In genomic region chr5:112050046-112050782, GRCm38 (mm10) we compare ENCODE assay signal across 13 mouse cellular contexts.
A peak's percentile ranks its signal among the peaks of the same experiment; 100 is the strongest.
DNase-seq lines count a peak whose midpoint lies in the region; ATAC-seq and TF ChIP-seq lines count a peak whose summit lies in the region.
"Had no signal": no experiment of that assay in that cellular context is flagged by ENCODE, and none has a peak within 500 bp of the region (broad histone marks: within the 10 kb centered on the region; RNA-seq: fewer than 3 reads in every experiment).

No protein-coding gene starts in this region.

- no peak for TF ChIP-seq CTCF in left cerebral cortex, adult 2 months (IDR thresholded peaks at IDR 0.05)
- no peak for TF ChIP-seq CTCF in midbrain, postnatal 0 days (IDR thresholded peaks at IDR 0.05)

- H3K9ac ChIP-seq in forebrain, embryonic 13.5 days = no peak overlapping the region
- no peak overlapping the region for H3K9ac ChIP-seq in midbrain, postnatal 0 days (replicated peaks; ENCODE audit: low read length, poor library complexity, severe bottlenecking)
- H3K9ac ChIP-seq in intestine, embryonic 16.5 days (ENCODE audit: low read depth, low read length) = no peak overlapping the region
- H3K9ac ChIP-seq: embryonic facial prominence, embryonic 15.5 days; liver, embryonic 14.5 days had no signal

- peaks cover 6% of the 10 kb centered on the region; the same call in 1 of the 2 replicates for H3K27me3 ChIP-seq in forebrain, embryonic 13.5 days
- H3K27me3 ChIP-seq in midbrain, postnatal 0 days (ENCODE audit: insufficient read depth, low read length) = no peaks in the 10 kb centered on the region
- no peaks in the 10 kb centered on the region for H3K27me3 ChIP-seq in intestine, embryonic 16.5 days (replicated peaks; ENCODE audit: control insufficient read depth, insufficient read depth, low read length)

- no peaks in the 10 kb centered on the region for H3K9me3 ChIP-seq in forebrain, embryonic 13.5 days (replicated peaks)
- no peaks in the 10 kb centered on the region for H3K9me3 ChIP-seq in midbrain, postnatal 0 days (ENCODE audit: low read length)
- H3K9me3 ChIP-seq in intestine, embryonic 16.5 days (ENCODE audit: control insufficient read depth, low read length) = no peaks in the 10 kb centered on the region
- H3K9me3 ChIP-seq: embryonic facial prominence, embryonic 15.5 days had no signal

- peaks cover 35% of the 10 kb centered on the region for H3K4me1 ChIP-seq in forebrain, embryonic 13.5 days
- H3K4me1 ChIP-seq in midbrain, postnatal 0 days (ENCODE audit: insufficient read depth, low read length) = no peaks in the 10 kb centered on the region
- H3K4me1 ChIP-seq in intestine, embryonic 16.5 days (ENCODE audit: control insufficient read depth, insufficient read depth, low read length) = no peaks in the 10 kb centered on the region

- WGBS in forebrain, embryonic 13.5 days = 17% methylated on average over 16 of the region's 16 CpGs
- 39% methylated on average over 16 of the region's 16 CpGs for WGBS in midbrain, postnatal 0 days
- WGBS in intestine, embryonic 16.5 days = 38% methylated on average over 16 of the region's 16 CpGs

- peak overlapping the region; percentile 32 for H3K4me2 ChIP-seq in forebrain, embryonic 13.5 days
- no peak overlapping the region for H3K4me2 ChIP-seq in midbrain, postnatal 0 days (ENCODE audit: low read depth, low read length, poor library complexity, severe bottlenecking)
- H3K4me2 ChIP-seq in intestine, embryonic 16.5 days (ENCODE audit: low read depth, low read length) = no peak overlapping the region
- H3K4me2 ChIP-seq: embryonic facial prominence, embryonic 15.5 days had no signal

- H3K36me3 ChIP-seq in forebrain, embryonic 13.5 days (ENCODE audit: poor library complexity, severe bottlenecking) = no peaks in the 10 kb centered on the region
- H3K36me3 ChIP-seq in midbrain, postnatal 0 days (ENCODE audit: insufficient read depth, low read length) = no peaks in the 10 kb centered on the region
- no peaks in the 10 kb centered on the region for H3K36me3 ChIP-seq in intestine, embryonic 16.5 days (ENCODE audit: control insufficient read depth, insufficient read depth, low read length)
- H3K36me3 ChIP-seq: embryonic facial prominence, embryonic 15.5 days had no signal

- 0 out of 2 replicates have a peak overlapping the region, but pooled peaks have one; percentile 5 for H3K27ac ChIP-seq in left cerebral cortex, adult 2 months
- H3K27ac ChIP-seq in forebrain, embryonic 13.5 days = peak overlapping the region; percentile 78
- H3K27ac ChIP-seq in midbrain, postnatal 0 days (ENCODE audit: low read depth, low read length) = no peak overlapping the region
- no peak overlapping the region for H3K27ac ChIP-seq in intestine, embryonic 16.5 days (ENCODE audit: low read length)
- H3K27ac ChIP-seq: embryonic facial prominence, embryonic 15.5 days; gastrocnemius, adult 2 months; layer of hippocampus, adult 2 months; liver, embryonic 14.5 days had no signal

- ATAC-seq in forebrain, embryonic 13.5 days = peak; percentile 82
- ATAC-seq in midbrain, postnatal 0 days (ENCODE audit: low FRiP score) = no peak
- no peak for ATAC-seq in intestine, embryonic 16.5 days

- intact Hi-C loops in left cerebral cortex, adult 2 months (cut with DNase I) = no loop called here
- intact Hi-C loops in left cerebral cortex, postnatal 4 days (cut with DNase I) = no loop called here
- intact Hi-C loops in gastrocnemius, postnatal 36 days (cut with DNase I) = no loop called here

- no peak for DNase-seq in left cerebral cortex, adult 2 months (ENCODE audit: extremely low spot score in 1 of 2, low spot score in 2 of 2)
- no peak for DNase-seq in left cerebral cortex, postnatal 4 days
- peak; percentile 55 for DNase-seq in brain, adult 2 months (ENCODE audit: low read depth, low spot score)
- DNase-seq in midbrain, postnatal 0 days (ENCODE audit: low spot score) = peak; percentile 22
- no peak for DNase-seq in gastrocnemius, postnatal 36 days
- DNase-seq: cerebellum, postnatal 25 days; gastrocnemius, adult 2 months; kidney, adult 9 months had no signal

- no peak overlapping the region for H3K4me3 ChIP-seq in left cerebral cortex, adult 2 months
- H3K4me3 ChIP-seq in forebrain, embryonic 13.5 days = no peak overlapping the region
- no peak overlapping the region for H3K4me3 ChIP-seq in midbrain, postnatal 0 days (ENCODE audit: low read depth, low read length)
- H3K4me3 ChIP-seq in intestine, embryonic 16.5 days (ENCODE audit: low read length) = no peak overlapping the region
- H3K4me3 ChIP-seq: embryonic facial prominence, embryonic 15.5 days; gastrocnemius, adult 2 months; layer of hippocampus, adult 2 months had no signal

Comparison
In these comparisons a context has a peak if more than half of its experiments do, and no peak if none do; other contexts are left out.
1. DNase-seq: peak in brain, adult 2 months (single experiment) and midbrain, postnatal 0 days (single experiment); none in left cerebral cortex, adult 2 months (0 of 2), left cerebral cortex, postnatal 4 days (single experiment) and gastrocnemius, postnatal 36 days (0 of 2).
2. H3K27ac ChIP-seq: peak in left cerebral cortex, adult 2 months (single experiment) and forebrain, embryonic 13.5 days (single experiment); none in midbrain, postnatal 0 days (single experiment) and intestine, embryonic 16.5 days (single experiment).